Mouse (Mus musculus): ENCODE measurements at regions not wholly inside any gene's neighbourhood (a gene's known extent, or its start where the extent isn't known, plus 50 kb on each side); places are given as distances from the start of the nearest gene placed in this dataset.
"Not testable (repeated sequence)": the region's sequence is repeated elsewhere in the genome, so short reads cannot be mapped to it uniquely, and the experiment has no call there.

GRCm38 (mm10) chr17:4887331-4887730 is 106.8 kb upstream of the Arid1b start:
- DNase-seq = not testable (repeated sequence)

- no peak for DNase-seq
Measured at GRCm38 (mm10) chr17:4889577-4889976, 104.6 kb upstream of the Arid1b start.

DNA sequence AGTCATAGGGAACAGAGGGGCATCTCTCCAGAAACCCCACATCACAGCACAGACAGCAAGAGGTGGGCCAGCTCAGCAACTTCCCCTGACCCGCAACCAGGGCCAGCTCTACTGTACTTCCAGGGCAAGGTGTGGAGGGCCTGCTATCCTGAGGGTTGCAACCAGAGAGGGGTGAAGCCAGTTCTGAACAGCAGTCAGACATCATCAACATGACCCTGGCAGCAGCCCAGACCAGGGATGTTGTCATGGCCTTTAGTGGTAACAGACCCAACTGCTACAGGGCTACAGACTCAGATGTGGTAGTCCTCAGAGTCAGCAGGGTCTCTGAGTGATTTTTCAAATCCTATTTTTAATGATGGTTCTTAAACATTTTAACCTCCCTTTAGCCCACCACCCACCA is 104.0 kb upstream of the Arid1b start:
- DNase-seq = no peak

DNA sequence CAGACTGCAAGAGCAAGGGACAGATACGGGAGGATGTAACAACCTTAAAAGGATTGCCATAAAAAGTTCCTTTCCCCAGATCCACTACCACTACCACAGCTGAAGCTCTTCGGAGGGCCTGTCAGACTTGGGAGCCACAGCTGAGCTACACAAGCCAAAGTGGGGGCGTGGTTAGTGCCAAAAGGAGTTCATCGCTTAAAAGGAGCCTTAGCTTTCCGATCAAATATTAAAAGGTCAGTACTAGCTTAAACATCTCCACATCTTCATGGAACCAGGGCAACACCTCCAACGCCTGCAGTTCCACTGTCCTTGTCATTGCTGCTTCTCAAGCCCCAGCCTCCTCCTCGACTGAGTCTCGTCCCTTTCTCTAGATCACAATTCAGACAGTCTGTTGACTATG is 102.6 kb upstream of the Arid1b start:
- no peak for DNase-seq

GRCm38 (mm10) chr17:4894756-4895330 is 99.3 kb upstream of the Arid1b start:
- DNase-seq = not testable (repeated sequence)

DNA sequence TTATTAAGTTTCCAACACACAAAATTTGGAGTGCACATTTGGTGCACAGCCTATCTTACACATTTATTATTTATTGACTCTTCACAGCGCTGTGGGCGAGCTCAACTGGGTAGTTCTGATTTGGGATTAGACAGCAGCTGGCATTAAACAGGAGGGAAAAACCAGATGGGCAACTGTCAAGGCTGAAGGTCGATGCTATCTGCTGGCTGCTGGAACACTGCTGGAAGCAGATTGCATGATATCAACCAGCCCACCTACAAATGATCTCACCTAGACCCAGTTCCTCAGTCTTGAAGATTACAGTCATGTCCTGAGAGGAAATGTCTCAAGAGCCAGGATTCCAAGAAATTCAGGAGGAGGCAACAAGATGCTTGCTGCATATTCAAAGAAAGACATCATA is 91.0 kb upstream of the Arid1b start:
- DNase-seq = no peak

DNA sequence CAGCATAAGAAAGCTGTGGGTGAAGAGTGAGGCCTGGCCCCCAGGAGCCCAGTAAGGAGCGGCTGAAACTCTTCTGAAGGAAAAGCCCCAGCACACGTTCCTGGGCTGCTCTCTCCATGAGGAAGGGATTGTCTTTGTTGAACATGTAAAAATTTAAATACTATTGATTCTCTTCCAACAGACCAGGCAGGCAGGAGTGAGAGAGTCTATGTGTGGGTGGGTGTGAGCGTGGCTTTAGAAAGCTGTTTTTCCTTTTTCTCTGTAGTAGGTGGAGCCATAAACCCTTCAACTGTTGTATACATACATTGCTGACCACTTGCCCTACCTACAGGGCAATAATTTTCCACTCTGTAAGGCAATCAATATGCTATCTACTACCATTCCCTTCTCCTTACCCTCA is 87.6 kb upstream of the Arid1b start:
- DNase-seq = no peak

DNA sequence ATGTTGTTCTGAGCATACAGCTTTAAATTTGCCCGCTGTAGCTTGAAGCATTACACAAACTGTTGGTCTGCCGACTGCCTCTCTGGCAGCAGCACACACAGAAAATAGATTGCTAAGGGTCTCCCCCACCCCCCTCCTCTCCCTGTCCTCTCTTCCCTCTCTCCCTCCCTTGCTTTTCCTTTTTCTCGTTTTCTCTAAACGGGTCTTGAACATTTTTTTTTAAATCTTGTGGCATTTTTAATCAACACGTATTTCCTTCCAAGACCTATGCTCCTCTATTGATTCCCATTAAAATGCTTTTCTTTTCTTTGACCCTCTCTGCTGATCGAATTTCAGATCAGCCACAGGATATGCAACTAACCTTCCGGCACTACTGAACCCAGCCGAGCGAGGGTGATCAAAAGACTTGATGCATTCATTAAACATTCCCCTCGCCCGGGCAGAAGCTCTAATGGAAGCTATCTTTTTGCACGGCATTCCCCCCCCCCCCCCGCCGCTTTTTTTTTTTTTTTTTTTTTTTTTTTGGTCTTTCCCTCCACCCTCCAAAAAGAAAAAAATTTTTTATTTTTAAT is 86.9 kb upstream of the Arid1b start:
- DNase-seq = peak; percentile 35 to 40

DNA sequence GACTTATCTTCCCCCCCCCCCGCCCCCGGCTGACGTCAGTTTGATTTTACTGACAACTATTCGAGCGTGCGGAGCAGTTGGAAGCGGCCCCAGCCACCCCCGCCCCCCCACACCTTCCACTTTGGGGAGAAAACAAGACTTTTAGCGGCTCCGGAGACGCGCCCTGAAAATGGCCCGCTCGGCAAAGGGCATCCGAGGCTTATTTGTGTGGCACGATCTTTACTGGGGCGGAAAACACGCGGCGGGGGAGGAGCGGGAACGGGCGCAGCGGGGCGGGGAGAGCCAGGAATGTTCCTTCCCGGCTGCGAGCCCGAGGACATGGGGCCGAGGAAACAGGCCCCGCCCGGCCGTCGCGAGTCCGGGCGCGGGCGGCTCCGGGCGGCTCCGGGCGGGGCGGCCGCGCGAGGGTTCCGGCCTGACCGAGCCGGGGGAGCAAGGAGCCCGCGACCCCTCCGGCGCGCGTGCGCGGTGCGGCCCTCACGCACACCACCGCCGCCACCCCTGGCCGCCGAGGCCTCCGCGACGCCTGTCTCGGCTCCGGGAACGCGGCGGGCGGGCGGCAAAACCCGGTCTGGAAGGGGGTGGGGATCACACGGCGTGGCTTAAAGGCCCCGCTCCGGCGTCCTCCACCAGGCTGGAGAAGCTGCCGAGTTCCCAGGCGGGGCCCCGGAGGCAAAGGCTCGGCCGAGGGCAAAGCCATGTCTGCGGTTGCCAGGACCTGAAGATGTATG is 86.1 kb upstream of the Arid1b start:
- peak; percentile 89 for DNase-seq

DNA sequence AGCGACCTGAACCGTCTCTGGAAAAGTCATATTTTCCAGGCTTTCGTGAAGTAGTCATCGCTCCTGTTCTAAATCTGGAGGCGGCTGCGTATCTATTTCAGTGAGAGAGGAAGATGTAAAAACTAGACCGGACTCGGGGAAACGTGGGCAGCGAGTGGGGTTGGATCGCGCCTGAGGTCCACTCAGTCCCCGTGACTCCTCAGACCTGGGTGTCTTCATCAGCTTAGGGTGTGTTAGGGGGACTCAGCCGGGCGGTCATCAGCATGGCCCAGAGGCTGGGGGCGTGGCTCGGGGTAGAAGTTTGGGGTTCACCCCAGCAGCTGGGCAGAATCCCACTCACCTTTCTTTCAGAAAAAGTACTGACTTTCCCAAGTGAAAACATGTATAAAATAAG is 85.6 kb upstream of the Arid1b start:
- no peak for DNase-seq

GRCm38 (mm10) chr17:4910182-4910581 is 84.0 kb upstream of the Arid1b start:
- DNase-seq = no peak

DNA sequence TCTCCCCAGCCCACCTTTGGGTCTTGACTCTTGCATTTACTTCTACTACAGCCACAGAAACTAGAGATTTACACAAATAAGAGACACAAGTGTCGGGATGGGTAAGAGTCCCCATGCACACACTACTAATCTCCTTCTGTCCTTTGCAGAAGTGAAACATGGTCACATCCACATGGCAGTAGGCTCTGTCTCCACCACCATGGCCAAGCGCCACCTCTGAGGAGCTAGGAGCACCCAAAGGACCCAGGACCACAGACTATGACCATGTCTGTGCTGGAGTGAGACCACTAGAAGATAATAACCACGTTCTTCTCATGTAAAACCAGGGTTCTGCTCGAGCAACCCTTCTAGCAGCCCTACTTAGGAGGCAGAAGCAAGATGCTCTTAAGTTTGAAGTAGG is 81.1 kb upstream of the Arid1b start:
- DNase-seq = no peak

DNA sequence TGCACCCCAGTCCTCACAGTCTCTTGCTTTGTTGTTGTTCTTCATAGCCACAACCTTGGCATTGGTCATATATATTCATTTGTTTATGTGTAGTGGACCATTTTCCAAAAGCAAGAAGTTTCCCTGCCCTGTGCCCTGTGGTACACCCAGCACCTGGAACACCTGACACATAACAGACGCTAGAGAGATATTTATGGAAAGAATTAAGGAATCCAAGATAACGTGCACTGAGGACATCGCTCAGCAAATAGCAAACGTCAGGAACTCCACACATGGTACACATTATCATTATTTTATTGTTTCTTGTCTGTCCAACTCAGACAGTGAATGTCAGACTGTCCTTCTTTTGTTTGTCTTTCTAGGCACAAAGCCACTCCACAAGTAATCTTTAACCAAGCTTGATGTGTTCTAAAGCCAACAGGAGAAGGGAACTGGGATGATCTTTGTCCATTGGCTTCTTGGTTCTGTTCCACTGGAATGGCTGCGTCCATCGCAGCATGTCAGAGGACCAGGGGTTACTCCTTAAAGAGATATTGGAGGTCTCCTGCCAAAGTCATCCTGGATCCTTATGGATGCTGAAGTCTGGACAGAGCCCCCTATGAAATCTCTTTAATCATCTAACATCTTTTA is 74.2 kb upstream of the Arid1b start:
- no peak for DNase-seq

- no peak for DNase-seq
Measured at GRCm38 (mm10) chr17:4921121-4921520, 73.0 kb upstream of the Arid1b start.

- no peak for DNase-seq
Measured at GRCm38 (mm10) chr17:4928631-4929030, 65.5 kb upstream of the Arid1b start.

GRCm38 (mm10) chr17:4935268-4935667 is 58.9 kb upstream of the Arid1b start:
- no peak for DNase-seq

GRCm38 (mm10) chr17:4940589-4940988 is 53.5 kb upstream of the Arid1b start:
- no peak for DNase-seq

- DNase-seq = no peak
Measured at GRCm38 (mm10) chr17:4941286-4941800, 52.8 kb upstream of the Arid1b start.

- DNase-seq = no peak
Measured at GRCm38 (mm10) chr17:4942868-4943267, 51.3 kb upstream of the Arid1b start.
